Mouse (Mus musculus) Patski (cell line): ENCODE measurements around the gene Pld1. TPM values are rescaled to one million over a fixed set of nuclear protein-coding genes. Genes with fewer than 3 reads are reported as not detected.

Experiments
- ATAC-seq: fragments of 100-300 bp; one replicate; pipeline ENCODE4 v1.8.0; 2021
- CTCF ChIA-PET: fragments of 350-600 bp; sonication (Branson Sonifier 250); formaldehyde crosslinking; loops from one replicate; lab custom pipeline; 2022; ENCODE audit warnings: inconsistent platforms; lab: Charles Lee
- POLR2A ChIA-PET: fragments of 350-600 bp; sonication (Branson Sonifier 250); formaldehyde crosslinking; loops from one replicate; lab custom pipeline; 2022; ENCODE audit warnings: antibody characterized with exemption, inconsistent platforms; lab: Charles Lee
- DNase-seq: peaks from one replicate; pipeline ENCODE4 v3.0.0-alpha.2; 2011; ENCODE audit warnings: low read depth, low spot score
- H3K27me3 ChIP-seq: fragments of 371-371 bp; one replicate; pipeline ENCODE4 v1.5.1; 2021
- CTCF ChIP-seq: fragments of 100-300 bp; IDR thresholded peaks from one replicate; pipeline ENCODE4 v1.5.1; 2021
- in situ Hi-C: fragments of 300-500 bp; cut with MboI; formaldehyde crosslinking; loops from 3 replicates; pipeline ENCODE4 v1.11.1; 2018; ENCODE audit warnings: low pct_unique_long_range_greater_than_20kb, mixed read lengths
- polyA plus RNA-seq: library from polyadenylated mRNA; unstranded; gene quantifications from one replicate; pipeline ENCODE4 v1.2.3, GENCODE M21; 2021

Pld1 gene
- polyA plus RNA-seq, 1 experiment from 2014 or later, result 16.1 TPM

GRCm38 (mm10) chr3:28158916-28159315 is 220.4 kb downstream of the Pld1 start:
- DNase-seq (no peak), ATAC-seq (no peak)
- CTCF ChIA-PET, result interaction anchor here (1.0 to 1.3 kb wide), 5 partner anchors 8 to 387 kb away, joined by 3 to 4 read pairs (median 3); no protein-coding TSS in a partner anchor
- no peak for TF ChIP-seq CTCF
- POLR2A ChIA-PET, result interaction anchor here (1.0 kb wide), 1 partner anchor 103 kb away, joined by 4 read pairs; no protein-coding TSS in a partner anchor
- in situ Hi-C loops, result loop anchor here (25.0 kb wide), 1 partner anchor 803 kb away; no protein-coding TSS in a partner anchor
- H3K27me3 ChIP-seq, result no peaks in the 10 kb centered on the region

GRCm38 (mm10) chr3:28162346-28162745 is 223.9 kb downstream of the Pld1 start:
- H3K27me3 ChIP-seq, result no peaks in the 10 kb centered on the region
- in situ Hi-C loops, result loop anchor here (10.0 to 25.0 kb wide), 2 partner anchors 382 to 800 kb away; no protein-coding TSS in a partner anchor
- no peak for TF ChIP-seq CTCF
- no peak for DNase-seq
- CTCF ChIA-PET, result interaction anchor here (1.2 to 1.4 kb wide), 3 partner anchors 381 to 584 kb away, joined by 4 to 6 read pairs (median 5); no protein-coding TSS in a partner anchor
- no peak for ATAC-seq
- POLR2A ChIA-PET, result no interaction called here

GRCm38 (mm10) chr3:28164678-28165077 is 226.2 kb downstream of the Pld1 start:
- DNase-seq (no peak), ATAC-seq (peak; percentile 53)
- in situ Hi-C loops, result loop anchor here (5.0 to 25.0 kb wide), 4 partner anchors 263 to 798 kb away; no protein-coding TSS in a partner anchor
- peak; percentile 69 for TF ChIP-seq CTCF
- ChIA-PET POLR2A (interaction anchor here (0.6 kb wide), 1 partner anchor 207 kb away, joined by 3 read pairs; no protein-coding TSS in a partner anchor), CTCF (interaction anchor here (0.6 to 3.0 kb wide), 26 partner anchors 13 to 632 kb away, joined by 3 to 33 read pairs (median 4); no protein-coding TSS in a partner anchor)
- H3K27me3 ChIP-seq, result no peaks in the 10 kb centered on the region

GRCm38 (mm10) chr3:28165598-28165997 is 227.1 kb downstream of the Pld1 start:
- in situ Hi-C loops, result loop anchor here (5.0 to 25.0 kb wide), 4 partner anchors 262 to 797 kb away; no protein-coding TSS in a partner anchor
- H3K27me3 ChIP-seq, result no peaks in the 10 kb centered on the region
- DNase-seq (no peak), ATAC-seq (peak; percentile 36)
- CTCF ChIA-PET, result interaction anchor here (0.6 to 3.0 kb wide), 40 partner anchors 9 to 638 kb away, joined by 3 to 33 read pairs (median 3); partner anchors contain the start of gene Tnik
- peak; percentile 83 for TF ChIP-seq CTCF
- POLR2A ChIA-PET, result interaction anchor here (0.6 kb wide), 1 partner anchor 206 kb away, joined by 3 read pairs; no protein-coding TSS in a partner anchor

DNA sequence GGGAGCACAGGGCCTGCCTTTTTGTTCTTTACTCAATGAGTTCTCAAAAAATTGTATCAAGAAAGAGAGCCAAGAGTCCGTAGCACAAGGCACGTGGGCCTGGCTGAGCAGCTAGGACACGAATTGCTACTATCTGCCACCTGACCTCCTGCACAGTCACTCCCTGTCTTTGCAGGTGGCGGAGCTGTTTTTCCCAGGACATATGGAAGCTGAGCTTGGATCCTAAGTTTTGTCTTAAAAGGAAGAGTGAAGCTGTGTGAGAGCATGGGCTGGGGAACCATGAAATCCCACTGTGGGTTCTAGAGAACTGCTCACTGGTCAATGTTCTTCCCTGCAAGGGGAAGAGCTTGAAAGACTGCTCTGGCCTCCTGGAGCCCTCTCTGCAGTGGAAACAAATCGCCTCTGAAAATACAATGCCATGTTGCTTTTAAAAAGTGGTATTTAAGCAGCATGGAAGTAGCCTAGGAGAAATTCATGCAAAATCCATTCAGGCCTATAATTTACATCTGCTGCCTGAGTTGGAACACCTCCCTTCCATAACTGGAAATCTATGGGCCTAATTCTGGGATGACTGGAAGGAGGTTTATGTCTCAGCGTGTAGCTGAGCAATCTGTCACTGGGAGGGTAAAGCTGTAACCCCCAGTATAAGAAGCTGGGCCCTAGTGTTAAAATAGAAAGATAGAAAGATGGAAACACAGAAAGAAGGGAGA is 229.5 kb downstream of the Pld1 start:
- in situ Hi-C loops, result loop anchor here (5.0 to 25.0 kb wide), 4 partner anchors 259 to 794 kb away; no protein-coding TSS in a partner anchor
- TF ChIP-seq CTCF, result no peak
- ChIA-PET CTCF (interaction anchor here (1.2 to 2.9 kb wide), 6 partner anchors 10 to 375 kb away, joined by 3 to 15 read pairs (median 6); partner anchors contain the start of gene Tnik), POLR2A (interaction anchor here (1.0 kb wide), 1 partner anchor 101 kb away, joined by 3 read pairs; no protein-coding TSS in a partner anchor)
- DNase-seq (no peak), ATAC-seq (no peak)
- H3K27me3 ChIP-seq, result no peaks in the 10 kb centered on the region

DNA sequence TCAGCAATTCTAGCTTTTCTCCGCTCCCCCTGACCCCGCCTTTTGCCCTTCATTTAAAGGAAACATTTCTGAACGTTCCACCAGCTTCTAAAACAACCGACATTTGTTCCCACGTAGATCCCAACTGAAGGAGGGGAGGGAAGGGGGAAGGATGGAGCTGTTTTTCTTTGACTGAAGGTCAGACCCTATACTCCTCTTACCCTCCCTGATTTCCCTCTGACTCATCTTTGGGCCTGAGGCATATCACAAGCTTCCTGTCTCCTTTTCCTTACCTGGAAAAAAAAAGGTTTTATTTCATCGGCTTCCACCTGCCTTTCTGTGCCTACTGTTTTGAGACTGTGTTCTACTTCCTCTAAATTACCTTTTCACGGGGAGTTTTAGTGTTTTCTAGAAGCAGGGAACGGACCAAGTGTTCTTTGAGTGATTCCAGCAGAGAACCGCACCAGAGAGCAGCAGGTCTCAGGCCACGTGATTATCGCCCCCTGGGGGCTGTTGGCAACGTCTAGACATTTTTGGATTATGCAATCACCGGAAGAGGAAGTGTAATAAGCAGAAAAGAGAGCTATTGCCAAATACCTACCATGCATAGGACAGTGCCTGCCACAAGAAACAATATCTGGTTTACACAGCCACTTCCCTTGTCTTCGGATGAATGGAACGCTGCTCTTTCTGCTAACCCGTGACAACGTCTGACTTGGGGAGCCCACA is 232.6 kb downstream of the Pld1 start:
- H3K27me3 ChIP-seq, result no peaks in the 10 kb centered on the region
- CTCF ChIA-PET, result interaction anchor here (0.9 to 2.2 kb wide), 18 partner anchors 10 to 575 kb away, joined by 3 to 14 read pairs (median 4); partner anchors contain the start of gene Tnik
- TF ChIP-seq CTCF, result no peak
- in situ Hi-C loops, result loop anchor here (25.0 kb wide), 1 partner anchor 791 kb away; no protein-coding TSS in a partner anchor
- peak; percentile 97 for DNase-seq
- POLR2A ChIA-PET, result interaction anchor here (0.5 to 1.4 kb wide), 9 partner anchors 15 to 540 kb away, joined by 3 to 7 read pairs (median 3); no protein-coding TSS in a partner anchor
- peak; percentile 89 for ATAC-seq

- ChIA-PET POLR2A (no interaction called here), CTCF (no interaction called here)
- H3K27me3 ChIP-seq, result no peaks in the 10 kb centered on the region
- in situ Hi-C loops, result loop anchor here (5.0 kb wide), 1 partner anchor 86 kb away; the partner anchor contains the start of gene Tnik
- ATAC-seq, result no peak
- TF ChIP-seq CTCF, result no peak
- DNase-seq, result no peak
Measured at GRCm38 (mm10) chr3:28175997-28176967, 237.8 kb downstream of the Pld1 start.

GRCm38 (mm10) chr3:28178333-28178732 is 239.8 kb downstream of the Pld1 start:
- in situ Hi-C loops, result loop anchor here (5.0 kb wide), 1 partner anchor 84 kb away; the partner anchor contains the start of gene Tnik
- CTCF ChIA-PET, result interaction anchor here (1.0 to 2.7 kb wide), 2 partner anchors 13 to 53 kb away, joined by 3 to 8 read pairs; no protein-coding TSS in a partner anchor
- DNase-seq (no peak), ATAC-seq (peak; percentile 70)
- TF ChIP-seq CTCF, result no peak
- POLR2A ChIA-PET, result no interaction called here
- H3K27me3 ChIP-seq, result no peaks in the 10 kb centered on the region

Other genes starting within 250 kb of the Pld1 start
- gene Fndc3b, start 227.4 kb upstream of the Pld1 start, polyA plus RNA-seq, result 153 TPM
- gene Tmem212, start 42.3 kb upstream of the Pld1 start, polyA plus RNA-seq, result 0.12 TPM